Mouse (Mus musculus) heart, embryonic 13.5 days (tissue): ENCODE measurements at regions not wholly inside any gene's neighbourhood (a gene's known extent, or its start where the extent isn't known, plus 50 kb on each side); places are given as distances from the start of the nearest gene placed in this dataset.

Experiments used
- ATAC-seq: fragments of 200-750 bp; cut with Nextera tagmentation; 2 replicates; pipeline ENCODE4 v1.8.0; 2017; ENCODE audit warnings: moderate TSS enrichment; ENCODE audit not compliant: insufficient number of reproducible peaks, low FRiP score, low TSS enrichment; ENCODE audit errors: extremely low read depth
- H3K27ac ChIP-seq: fragments of 300-500 bp; sonication (generic); replicated peaks from 2 replicates; pipeline ENCODE4 v1.5.1; 2015; ENCODE audit warnings: moderate library complexity, mild to moderate bottlenecking, inconsistent platforms
- H3K27me3 ChIP-seq: fragments of 300-500 bp; sonication (generic); replicated peaks from 2 replicates; pipeline ENCODE4 v1.6.1; 2015; ENCODE audit warnings: mild to moderate bottlenecking, inconsistent platforms
- H3K36me3 ChIP-seq: fragments of 300-500 bp; sonication (generic); 2 replicates; pipeline ENCODE4 v1.6.1; 2015; ENCODE audit warnings: mild to moderate bottlenecking, inconsistent platforms
- H3K4me1 ChIP-seq: fragments of 300-500 bp; sonication (generic); 2 replicates; pipeline ENCODE4 v1.6.1; 2015; ENCODE audit warnings: inconsistent platforms
- H3K4me2 ChIP-seq: fragments of 300-500 bp; sonication (generic); 2 replicates; pipeline ENCODE4 v1.6.1; 2015; ENCODE audit warnings: inconsistent platforms, mild to moderate bottlenecking, moderate library complexity
- H3K4me3 ChIP-seq: fragments of 300-500 bp; sonication (generic); 2 replicates; pipeline ENCODE4 v1.5.1; 2015; ENCODE audit warnings: moderate library complexity, mild to moderate bottlenecking, inconsistent platforms
- H3K9ac ChIP-seq: fragments of 300-500 bp; sonication (generic); 2 replicates; pipeline ENCODE4 v1.6.1; 2015; ENCODE audit warnings: inconsistent platforms, mild to moderate bottlenecking, moderate library complexity
- H3K9me3 ChIP-seq: fragments of 300-500 bp; sonication (generic); 2 replicates; pipeline ENCODE4 v1.6.1; 2016; ENCODE audit warnings: inconsistent platforms
- WGBS: fragments of 180-500 bp; shearing (Covaris S2); methylation state at CpG from one replicate; pipeline ENCODE4 v1.1.7; 2015; ENCODE audit warnings: mixed read lengths; 5-methylcytosine and 5-hydroxymethylcytosine counted together

DNA sequence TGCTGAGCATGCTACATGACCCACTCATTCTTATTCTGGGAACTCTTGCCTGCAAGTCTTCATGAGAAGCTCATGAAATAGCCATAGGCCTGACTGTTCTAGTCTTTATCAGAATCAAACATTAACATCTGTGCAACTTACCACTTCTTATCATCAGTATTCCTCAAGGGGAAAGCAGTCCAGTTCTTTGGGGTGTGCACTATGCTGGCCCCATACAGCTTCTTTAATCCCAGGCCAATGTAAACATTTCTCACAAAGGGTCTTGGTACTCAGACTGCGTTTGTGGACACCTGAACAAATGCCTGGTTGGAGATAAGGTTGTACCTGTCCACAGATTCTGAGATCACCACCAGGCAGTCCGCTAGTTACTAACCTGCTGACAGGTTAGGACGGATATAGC is 51.3 kb downstream of the 3110018I06Rik start:
- Histone ChIP-seq H3K4me2 (no peak overlapping the region), H3K4me3 (no peak overlapping the region), H3K27me3 (peaks cover 7% of the 10 kb centered on the region; the same call in 1 of the 2 replicates), H3K9ac (no peak overlapping the region), H3K9me3 (no peaks in the 10 kb centered on the region), H3K27ac (no peak overlapping the region), H3K4me1 (peaks cover 15% of the 10 kb centered on the region), H3K36me3 (no peaks in the 10 kb centered on the region)
- WGBS, result 30% methylated on average over 3 of the region's 3 CpGs
- no peak for ATAC-seq

DNA sequence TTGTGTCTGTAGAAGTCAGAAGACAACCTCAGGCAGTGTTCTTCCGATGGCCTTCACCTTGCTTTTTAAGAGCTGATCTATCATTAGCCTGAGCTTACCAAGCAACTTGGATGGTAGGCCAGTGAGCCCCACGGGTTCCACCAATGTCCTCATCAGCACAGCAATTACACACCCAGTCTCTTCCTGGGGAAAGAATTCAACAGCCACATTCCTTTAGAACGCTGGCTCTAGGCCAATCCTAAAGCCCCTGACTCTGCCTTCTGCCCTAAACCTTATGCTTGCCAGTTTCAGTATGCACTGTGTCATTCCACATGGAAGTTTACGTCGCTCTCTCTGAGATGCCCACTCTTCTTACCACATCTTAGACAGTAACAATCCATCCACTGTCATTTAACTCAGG is 52.8 kb downstream of the 3110018I06Rik start:
- no peak for ATAC-seq

GRCm38 (mm10) chr12:107547194-107547885 is 58.9 kb downstream of the 3110018I06Rik start:
- Histone ChIP-seq H3K9me3 (no peaks in the 10 kb centered on the region), H3K27me3 (peaks cover 9% of the 10 kb centered on the region), H3K27ac (no peak overlapping the region), H3K36me3 (no peaks in the 10 kb centered on the region), H3K4me1 (no peaks in the 10 kb centered on the region), H3K4me3 (no peak overlapping the region), H3K9ac (no peak overlapping the region), H3K4me2 (no peak overlapping the region)
- ATAC-seq, result no peak
- WGBS, result 53% methylated on average over 5 of the region's 5 CpGs

More for the DNA sequence above, 52.8 kb downstream of the 3110018I06Rik start:
- WGBS, result 36% methylated on average over 5 of the region's 5 CpGs
- Histone ChIP-seq H3K9ac (no peak overlapping the region), H3K27ac (no peak overlapping the region), H3K27me3 (peaks cover 14% of the 10 kb centered on the region), H3K36me3 (no peaks in the 10 kb centered on the region), H3K4me1 (peaks cover 15% of the 10 kb centered on the region), H3K4me3 (no peak overlapping the region), H3K9me3 (no peaks in the 10 kb centered on the region), H3K4me2 (no peak overlapping the region)

DNA sequence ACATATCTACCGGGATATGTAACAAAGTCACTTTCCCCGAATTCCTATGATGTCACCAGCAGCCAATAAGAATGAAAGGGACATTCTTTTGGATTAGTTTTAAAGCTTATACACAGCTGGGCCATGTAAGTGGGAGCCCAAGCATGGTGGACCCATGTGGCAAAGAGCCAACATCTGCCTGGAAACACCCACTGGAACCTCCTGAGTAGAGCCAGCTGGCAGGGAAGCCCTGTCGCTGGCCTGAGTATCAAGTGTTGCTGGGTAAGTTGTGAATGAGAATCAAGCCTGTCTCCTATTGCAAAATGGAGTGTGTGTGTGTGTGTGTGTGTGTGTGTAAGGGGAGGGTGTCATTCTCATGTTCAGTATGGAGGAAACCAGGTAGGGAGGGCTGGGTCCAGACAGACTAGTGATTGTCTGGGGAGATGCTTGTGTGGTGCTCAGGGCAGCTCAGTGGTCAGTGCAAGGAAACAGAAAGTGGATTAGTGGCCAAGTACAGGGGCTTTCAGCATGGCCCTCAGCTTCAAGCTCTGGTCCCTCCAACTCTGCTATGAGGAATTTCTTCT is 59.5 kb downstream of the 3110018I06Rik start:
- H3K4me2 ChIP-seq, result no peak overlapping the region
- no peak for ATAC-seq
- H3K9ac ChIP-seq, result no peak overlapping the region
- 56% methylated on average over 3 of the region's 3 CpGs for WGBS
- no peaks in the 10 kb centered on the region for H3K36me3 ChIP-seq
- no peak overlapping the region for H3K4me3 ChIP-seq
- no peak overlapping the region for H3K27ac ChIP-seq
- H3K27me3 ChIP-seq, result peaks cover 9% of the 10 kb centered on the region
- no peaks in the 10 kb centered on the region for H3K9me3 ChIP-seq
- no peaks in the 10 kb centered on the region for H3K4me1 ChIP-seq

GRCm38 (mm10) chr12:107549452-107550296 is 61.2 kb downstream of the 3110018I06Rik start:
- peaks cover 7% of the 10 kb centered on the region for H3K27me3 ChIP-seq
- no peak overlapping the region for H3K27ac ChIP-seq
- H3K4me1 ChIP-seq, result no peaks in the 10 kb centered on the region
- H3K9ac ChIP-seq, result no peak overlapping the region
- H3K4me2 ChIP-seq, result no peak overlapping the region
- no peak for ATAC-seq
- no peak overlapping the region for H3K4me3 ChIP-seq
- no peaks in the 10 kb centered on the region for H3K9me3 ChIP-seq
- WGBS, result 64% methylated on average over 25 of the region's 25 CpGs
- no peaks in the 10 kb centered on the region for H3K36me3 ChIP-seq

GRCm38 (mm10) chr12:107559191-107559590 is 70.8 kb downstream of the 3110018I06Rik start:
- no peak overlapping the region for H3K4me2 ChIP-seq
- H3K9ac ChIP-seq, result no peak overlapping the region
- no peak for ATAC-seq
- H3K27me3 ChIP-seq, result no peaks in the 10 kb centered on the region
- H3K36me3 ChIP-seq, result no peaks in the 10 kb centered on the region
- no peak overlapping the region for H3K4me3 ChIP-seq
- H3K4me1 ChIP-seq, result no peaks in the 10 kb centered on the region
- 80% methylated on average over 4 of the region's 4 CpGs for WGBS
- no peaks in the 10 kb centered on the region for H3K9me3 ChIP-seq
- no peak overlapping the region for H3K27ac ChIP-seq

GRCm38 (mm10) chr12:107560100-107560499 is 71.7 kb downstream of the 3110018I06Rik start:
- no peak for ATAC-seq
- no peak overlapping the region for H3K27ac ChIP-seq
- H3K4me2 ChIP-seq, result no peak overlapping the region
- H3K9me3 ChIP-seq, result no peaks in the 10 kb centered on the region
- no peaks in the 10 kb centered on the region for H3K36me3 ChIP-seq
- no peak overlapping the region for H3K9ac ChIP-seq
- H3K4me1 ChIP-seq, result no peaks in the 10 kb centered on the region
- no peaks in the 10 kb centered on the region for H3K27me3 ChIP-seq
- H3K4me3 ChIP-seq, result no peak overlapping the region

GRCm38 (mm10) chr12:107572586-107572985 is 84.2 kb downstream of the 3110018I06Rik start:
- Histone ChIP-seq H3K27me3 (no peaks in the 10 kb centered on the region), H3K4me1 (no peaks in the 10 kb centered on the region), H3K4me2 (no peak overlapping the region), H3K27ac (no peak overlapping the region), H3K36me3 (no peaks in the 10 kb centered on the region), H3K9me3 (no peaks in the 10 kb centered on the region), H3K4me3 (no peak overlapping the region), H3K9ac (no peak overlapping the region)
- no peak for ATAC-seq
- 81% methylated on average over 4 of the region's 4 CpGs for WGBS

- no peaks in the 10 kb centered on the region for H3K4me1 ChIP-seq
- no peak overlapping the region for H3K4me2 ChIP-seq
- H3K27me3 ChIP-seq, result 0 out of 2 replicates have a peak, but pooled peaks cover 11% of the 10 kb centered on the region
- H3K9ac ChIP-seq, result no peak overlapping the region
- H3K4me3 ChIP-seq, result no peak overlapping the region
- WGBS, result 62% methylated on average over 5 of the region's 5 CpGs
- no peak overlapping the region for H3K27ac ChIP-seq
- no peak for ATAC-seq
- no peaks in the 10 kb centered on the region for H3K36me3 ChIP-seq
- no peaks in the 10 kb centered on the region for H3K9me3 ChIP-seq
These were observed 91.1 kb downstream of the 3110018I06Rik start for GRCm38 (mm10) chr12:107579508-107579907.

DNA sequence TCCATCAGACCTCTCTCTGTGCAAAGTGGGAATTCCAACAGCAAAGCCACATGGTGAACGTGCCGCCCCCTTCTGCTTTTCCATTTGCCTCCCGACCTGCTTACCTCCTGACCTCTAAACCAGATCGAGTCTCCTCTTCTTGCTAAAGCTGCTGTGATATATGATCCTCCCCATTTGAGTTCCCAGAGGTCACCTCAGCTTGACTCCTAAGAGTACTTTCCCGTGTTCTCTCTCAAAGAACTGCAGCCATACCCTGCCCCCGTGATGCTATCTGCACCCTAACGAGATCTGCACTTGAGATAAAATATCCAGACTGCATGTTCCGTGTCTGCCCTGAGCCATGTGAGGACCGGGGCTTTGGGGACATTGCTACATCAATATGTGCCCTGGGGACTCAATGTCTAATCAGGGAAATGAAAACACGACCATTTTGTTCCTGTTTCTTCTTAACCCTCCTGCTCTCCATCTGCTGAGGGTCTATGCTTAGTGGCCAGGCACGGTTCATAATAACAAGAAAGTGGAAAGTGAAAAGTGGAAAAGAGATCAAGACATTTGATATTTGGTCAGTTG is 94.8 kb downstream of the 3110018I06Rik start:
- H3K4me2 ChIP-seq, result no peak overlapping the region
- H3K4me3 ChIP-seq, result no peak overlapping the region
- H3K36me3 ChIP-seq, result no peaks in the 10 kb centered on the region
- H3K4me1 ChIP-seq, result no peaks in the 10 kb centered on the region
- H3K9ac ChIP-seq, result no peak overlapping the region
- ATAC-seq, result no peak
- 0 out of 2 replicates have a peak, but pooled peaks cover 11% of the 10 kb centered on the region for H3K27me3 ChIP-seq
- 35% methylated on average over 11 of the region's 11 CpGs for WGBS
- H3K9me3 ChIP-seq, result no peaks in the 10 kb centered on the region
- H3K27ac ChIP-seq, result no peak overlapping the region

- Histone ChIP-seq H3K4me2 (no peak overlapping the region), H3K9me3 (no peaks in the 10 kb centered on the region), H3K36me3 (no peaks in the 10 kb centered on the region), H3K27me3 (0 out of 2 replicates have a peak, but pooled peaks cover 11% of the 10 kb centered on the region), H3K4me1 (no peaks in the 10 kb centered on the region), H3K9ac (no peak overlapping the region), H3K27ac (no peak overlapping the region), H3K4me3 (no peak overlapping the region)
- ATAC-seq, result no peak
- WGBS, result 64% methylated on average over 9 of the region's 9 CpGs
These were observed 97.3 kb downstream of the 3110018I06Rik start for GRCm38 (mm10) chr12:107585696-107586225.
